Mouse (Mus musculus): ENCODE measurements around the gene Fmo4.

DNA sequence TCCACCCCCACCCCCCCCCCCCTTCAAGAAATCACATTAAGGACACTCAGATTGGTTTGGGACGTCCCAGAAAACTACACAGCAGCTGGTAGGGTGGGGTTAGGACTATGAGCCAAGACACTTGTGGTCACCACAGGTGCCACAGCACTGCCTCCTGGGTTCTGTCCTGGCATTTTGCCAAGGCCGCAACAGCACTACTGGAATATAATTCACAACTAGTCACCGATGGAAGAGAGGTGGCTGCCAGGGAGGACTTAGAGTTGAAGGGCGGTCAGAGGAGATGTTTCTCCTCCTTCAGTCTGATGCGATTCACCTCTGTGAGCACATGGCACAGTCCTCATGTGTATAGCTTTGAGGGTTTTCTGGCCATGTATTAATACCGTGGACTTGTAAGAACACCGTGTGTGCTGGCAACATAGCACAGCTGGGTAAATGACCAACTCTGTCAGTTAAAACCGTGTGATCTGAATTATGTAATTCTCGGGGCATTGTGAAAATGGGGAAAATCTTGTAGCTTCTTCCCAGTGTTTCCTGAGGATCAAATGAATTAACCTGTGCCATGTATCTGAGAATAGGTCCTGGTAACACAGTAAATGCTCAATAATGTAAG is 46.3 kb upstream of the Fmo4 start:
- no peak for TF ChIP-seq POLR2A (IDR thresholded peaks at IDR 0.05; ENCODE audit: insufficient read depth, low read depth, low read length)
- no peak for TF ChIP-seq CTCF (IDR thresholded peaks at IDR 0.05)
- TF ChIP-seq EP300 (IDR thresholded peaks at IDR 0.05; ENCODE audit: insufficient read depth, low read depth, low read length): no peak
